Mouse (Mus musculus) adrenal gland, postnatal 14 days (tissue): Measurements from ENCODE around the gene Dusp1. TPM values are rescaled to one million over a fixed set of nuclear protein-coding genes. Genes with fewer than 3 reads are reported as not detected.
A peak's percentile ranks its signal among the peaks of the same experiment; 100 is the strongest.

ENCODE experiments used
- DNase-seq: peaks from one replicate; pipeline ENCODE4 v3.0.0; 2021; ENCODE audit warnings: mixed read lengths
- long read RNA-seq, 2 experiments: library from polyadenylated mRNA; stranded (forward); transcript quantifications; one replicate each; pipeline ENCODE4 v2.0.0; 2021
- total RNA-seq: library from RNA; stranded (reverse); gene quantifications from 2 replicates; pipeline ENCODE4 v1.2.3, GENCODE M21; 2021

Gene Dusp1
- 56.6 and 66.3 TPM in 2 replicates for total RNA-seq
- long read RNA-seq, experiment 1, transcript Dusp1-202 (4 exons, 1,990 nt): major isoform, 105 of 132 reads
- long read RNA-seq, experiment 1, partial matches to known transcripts: 8 of 132 reads
- long read RNA-seq, experiment 1, other reads (novel, unspliced or antisense): 18 of 132 reads
- long read RNA-seq, experiment 2, transcript Dusp1-202 (4 exons, 1,990 nt): major isoform, 91 of 107 reads
- long read RNA-seq, experiment 2, partial matches to known transcripts: 3 of 107 reads
- long read RNA-seq, experiment 2, other reads (novel, unspliced or antisense): 13 of 107 reads

DNA sequence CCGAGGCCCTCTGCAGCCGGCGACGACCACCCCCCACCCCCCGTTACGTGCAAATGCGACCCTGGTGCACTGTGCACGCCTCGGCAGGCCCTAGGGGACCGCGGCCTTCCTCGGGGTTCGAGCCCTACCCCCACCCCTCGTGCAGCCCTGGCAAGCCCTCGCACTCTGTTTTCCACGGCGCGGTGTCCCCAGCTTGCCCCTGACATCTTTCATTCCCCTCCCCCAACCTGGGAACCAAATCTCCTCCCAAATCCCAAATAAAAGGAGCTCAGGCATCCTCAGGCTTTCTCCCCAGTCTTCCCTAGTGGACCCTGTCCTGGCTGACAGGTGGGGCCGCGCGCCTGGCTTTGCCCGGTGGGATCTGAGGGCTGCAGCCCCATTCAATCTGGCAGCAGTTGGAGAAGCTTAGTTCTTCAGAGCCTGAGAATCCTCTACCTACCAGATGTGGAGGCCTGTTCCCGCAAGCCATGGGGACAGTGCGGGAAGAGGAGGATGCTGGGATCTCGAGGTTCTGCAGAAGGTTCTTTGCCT is at the start of gene Dusp1:
Gene Dusp1 (minus strand): TSS at position 478 of the 531 bp plus-strand sequence.
- no peak for DNase-seq

DNA sequence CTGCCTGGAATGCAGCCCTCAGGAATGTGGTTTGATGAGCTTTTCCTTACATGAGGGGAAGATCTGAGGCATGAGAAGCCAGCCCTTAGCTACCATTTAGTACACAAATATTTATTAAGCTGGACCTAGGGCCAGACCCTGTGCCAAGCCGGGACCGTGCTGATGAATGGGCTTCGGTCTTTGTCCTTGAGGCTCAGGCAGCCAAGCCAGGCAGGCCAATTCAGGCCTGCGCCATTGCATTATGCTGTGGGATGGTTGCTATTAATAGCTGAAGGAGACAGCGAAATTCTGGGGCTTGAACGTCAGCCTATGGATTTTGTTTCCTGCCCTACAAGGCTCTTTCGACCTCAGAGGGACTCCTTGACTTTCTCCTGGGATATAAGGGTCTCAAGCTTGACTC is 49.4 kb upstream of the Dusp1 start:
- DNase-seq: peak; percentile 82

DNA sequence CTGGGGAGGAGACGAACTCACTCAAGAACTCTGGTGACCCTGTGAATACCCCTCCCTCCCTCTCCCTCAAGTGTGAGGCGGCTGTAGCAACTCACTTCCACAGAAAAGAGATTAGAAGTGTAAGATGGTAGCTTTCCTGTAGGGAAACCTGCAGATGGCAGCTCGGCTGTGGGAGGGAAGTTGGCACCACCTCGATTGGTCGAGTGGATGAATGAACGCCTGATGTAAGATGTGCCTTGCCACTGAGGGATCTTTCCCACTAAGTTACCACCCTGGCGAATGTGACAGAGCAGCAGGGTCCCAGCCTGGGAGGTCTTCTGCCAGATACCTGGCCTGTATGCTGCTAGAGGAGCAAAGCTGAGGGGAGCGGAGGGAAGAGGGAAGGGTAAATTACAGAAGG is 47.9 kb upstream of the Dusp1 start:
- no peak for DNase-seq

- no peak for DNase-seq
Measured at GRCm38 (mm10) chr17:26608877-26609276, 46.9 kb upstream of the Dusp1 start.

DNA sequence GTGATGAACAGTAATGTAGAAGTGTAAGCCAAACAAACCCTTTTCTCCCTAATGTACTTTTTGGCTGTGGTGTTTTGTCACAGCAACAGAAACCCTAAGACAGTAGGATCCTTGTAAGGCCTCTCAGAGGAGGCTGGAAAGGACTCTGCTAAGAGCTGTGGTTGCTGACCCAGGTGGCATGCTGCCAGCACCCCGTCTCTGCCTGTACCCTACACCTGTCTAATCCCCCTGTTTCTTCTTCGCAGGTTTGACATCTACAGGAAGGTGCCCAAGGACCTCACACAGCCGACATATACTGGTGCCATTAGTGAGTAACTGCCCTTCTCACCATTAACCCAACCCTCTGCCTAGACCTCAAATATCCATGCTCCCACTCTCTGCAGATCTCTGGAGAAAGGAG is 46.4 kb upstream of the Dusp1 start:
- DNase-seq: no peak

- no peak for DNase-seq
Measured at GRCm38 (mm10) chr17:26606516-26606915, 44.6 kb upstream of the Dusp1 start.

- peak; percentile 46 for DNase-seq
Measured at GRCm38 (mm10) chr17:26605636-26606035, 43.7 kb upstream of the Dusp1 start.

DNA sequence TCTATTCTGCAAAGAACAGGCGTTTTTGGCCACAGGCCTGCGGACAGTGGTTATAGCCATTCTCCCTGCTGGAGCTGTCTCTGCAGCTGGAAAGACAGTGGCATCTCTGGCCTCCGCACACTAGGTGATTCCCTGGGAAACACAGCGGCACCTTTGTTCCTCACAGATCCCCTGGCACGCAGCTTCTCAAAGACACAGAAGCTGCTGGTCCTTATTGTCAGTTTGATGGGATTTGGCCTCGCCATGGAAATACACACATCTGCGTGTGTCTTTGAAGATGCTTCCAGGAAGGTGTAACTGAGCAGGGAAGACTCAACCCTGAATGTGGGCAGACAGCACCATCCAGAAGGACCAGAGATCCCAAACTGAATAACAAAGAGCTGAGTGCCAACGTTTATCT is 41.4 kb upstream of the Dusp1 start:
- DNase-seq: no peak

DNA sequence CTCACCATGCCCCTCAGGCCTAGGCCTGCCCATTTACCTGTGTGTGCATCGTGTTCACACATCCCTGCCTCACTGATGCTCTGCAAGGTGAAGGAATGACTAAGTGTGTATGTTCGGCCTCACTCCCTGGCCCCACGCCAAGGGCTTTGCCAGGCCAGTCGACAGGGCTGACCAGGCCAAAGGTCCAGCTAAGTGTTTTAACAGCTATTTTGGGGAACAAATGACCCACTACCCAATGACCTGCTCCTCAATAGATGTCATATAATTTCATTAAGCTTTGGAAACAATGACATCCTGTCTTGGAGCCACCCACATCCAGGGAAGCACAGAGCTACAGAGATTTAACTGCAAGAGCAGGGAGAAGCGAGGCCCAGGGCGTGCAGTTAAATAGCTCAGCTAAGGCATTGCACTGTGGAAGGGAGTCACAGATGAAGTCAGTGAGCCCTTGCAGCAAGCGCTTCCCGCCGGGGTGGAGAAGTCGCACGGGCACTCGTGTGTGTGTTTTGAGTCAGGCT is 40.5 kb upstream of the Dusp1 start:
- DNase-seq: peak; percentile 78

DNA sequence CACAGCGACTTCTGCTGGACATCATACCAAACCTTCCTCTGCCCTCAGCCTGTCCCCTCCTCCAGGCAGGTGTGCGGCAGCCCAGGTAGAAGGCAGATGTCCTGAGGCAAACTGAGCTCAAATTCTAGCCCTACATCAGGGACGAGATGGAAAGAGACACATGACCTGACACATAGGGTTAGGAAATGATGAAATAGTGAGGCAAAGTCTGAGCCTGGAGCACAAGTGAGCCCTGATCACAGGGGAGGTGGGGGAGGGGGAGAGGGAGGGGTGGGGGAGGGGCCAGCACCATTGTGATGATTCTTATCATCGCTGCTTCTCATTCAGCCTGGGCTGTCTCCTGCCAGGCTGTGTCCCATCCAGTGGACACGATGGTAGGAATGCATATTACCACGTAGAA is 40.0 kb upstream of the Dusp1 start:
- no peak for DNase-seq

DNA sequence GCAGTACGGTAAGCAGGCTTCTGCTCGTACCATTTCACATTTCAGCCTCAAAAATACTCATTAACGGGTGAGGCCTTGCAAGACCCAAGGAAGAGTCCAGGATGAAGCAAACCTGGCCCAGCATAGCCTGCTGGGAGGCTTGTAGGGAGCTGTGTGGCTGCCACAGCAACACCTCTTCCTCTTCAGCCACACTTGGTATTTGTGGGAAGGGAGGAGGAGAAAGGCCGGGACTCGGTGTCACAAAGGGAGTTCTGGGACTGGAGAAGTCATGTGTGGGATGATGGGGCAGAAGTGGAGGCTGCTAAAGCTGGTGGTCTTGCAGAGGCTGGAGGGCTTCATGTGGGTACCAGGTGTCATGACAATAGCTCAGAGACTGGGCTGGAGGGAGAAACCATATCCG is 39.6 kb upstream of the Dusp1 start:
- no peak for DNase-seq

DNA sequence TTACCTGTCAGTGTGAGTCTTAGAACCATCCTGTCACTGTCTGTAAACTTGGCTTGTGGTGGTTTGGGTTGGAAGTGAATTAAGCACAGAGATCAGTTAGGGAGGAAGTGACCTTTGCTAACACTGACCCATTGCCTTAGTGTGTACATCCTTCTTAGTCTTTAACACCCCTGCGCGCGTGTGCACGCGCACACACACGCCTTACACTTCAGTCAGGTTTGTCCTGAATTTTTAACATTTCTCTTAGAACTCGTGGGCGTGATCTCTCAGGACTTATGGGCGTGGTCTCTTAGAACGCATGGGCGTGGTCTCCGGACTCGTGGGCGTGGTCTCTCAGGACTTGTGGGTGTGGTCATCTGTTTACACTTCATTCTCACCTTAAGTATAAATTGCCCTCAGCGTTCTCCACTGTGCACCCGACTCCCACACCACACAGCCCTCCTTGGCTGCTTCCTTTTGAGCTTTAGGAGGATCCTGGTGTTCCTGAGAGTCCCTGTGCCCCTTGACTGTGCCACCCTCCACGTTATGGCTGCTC is 39.1 kb upstream of the Dusp1 start:
- no peak for DNase-seq

DNA sequence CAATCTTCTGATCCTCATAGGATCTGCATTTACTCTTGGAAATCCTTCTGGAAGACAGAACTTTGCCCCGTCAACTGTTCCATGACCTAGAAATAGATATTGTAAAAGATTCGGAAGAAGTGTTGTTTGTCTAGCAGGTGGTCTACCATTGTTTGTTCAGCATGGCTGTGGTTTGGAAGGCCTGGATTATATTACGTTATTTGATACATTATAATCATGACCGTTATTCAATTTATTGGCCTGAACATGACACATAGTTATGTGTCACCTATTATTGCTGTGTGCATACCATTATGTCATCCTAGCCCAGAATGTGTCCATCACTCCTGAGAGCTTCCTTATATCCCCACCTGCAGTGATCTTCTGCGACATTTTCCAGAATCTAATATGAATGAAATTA is 36.9 kb upstream of the Dusp1 start:
- no peak for DNase-seq

DNA sequence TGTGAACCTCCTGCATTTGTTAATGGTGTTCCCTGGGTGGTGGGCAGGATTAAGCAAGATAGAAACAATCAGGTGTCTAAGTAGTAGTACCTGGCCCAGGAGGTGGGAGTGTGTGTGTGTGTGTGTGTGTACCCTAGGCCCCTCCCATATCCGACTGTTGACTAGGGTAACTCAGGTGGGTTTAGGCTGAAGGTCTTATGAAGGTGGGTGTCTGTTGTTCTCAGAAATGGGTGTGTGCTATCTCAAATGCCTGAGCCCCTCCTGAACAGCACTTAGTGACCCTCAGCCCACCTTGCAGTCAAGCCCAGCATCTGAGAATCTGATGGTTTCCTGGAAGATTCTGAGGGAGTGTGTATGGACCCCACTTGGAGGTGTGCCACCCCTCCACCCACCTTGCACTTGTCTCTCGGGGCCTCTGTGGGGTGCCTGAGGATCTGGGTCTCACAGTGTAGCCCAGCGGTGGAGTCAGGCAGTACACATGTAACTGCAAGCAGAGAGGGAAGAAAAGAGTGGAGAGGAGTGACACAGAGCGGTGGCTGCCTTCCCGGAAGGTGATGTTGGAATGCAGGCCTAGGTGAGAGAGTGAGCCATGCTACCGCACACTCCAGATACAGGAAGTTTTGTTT is 35.0 kb upstream of the Dusp1 start:
- DNase-seq: no peak

- peak; percentile 65 for DNase-seq
Measured at GRCm38 (mm10) chr17:26596168-26596658, 34.3 kb upstream of the Dusp1 start.

DNA sequence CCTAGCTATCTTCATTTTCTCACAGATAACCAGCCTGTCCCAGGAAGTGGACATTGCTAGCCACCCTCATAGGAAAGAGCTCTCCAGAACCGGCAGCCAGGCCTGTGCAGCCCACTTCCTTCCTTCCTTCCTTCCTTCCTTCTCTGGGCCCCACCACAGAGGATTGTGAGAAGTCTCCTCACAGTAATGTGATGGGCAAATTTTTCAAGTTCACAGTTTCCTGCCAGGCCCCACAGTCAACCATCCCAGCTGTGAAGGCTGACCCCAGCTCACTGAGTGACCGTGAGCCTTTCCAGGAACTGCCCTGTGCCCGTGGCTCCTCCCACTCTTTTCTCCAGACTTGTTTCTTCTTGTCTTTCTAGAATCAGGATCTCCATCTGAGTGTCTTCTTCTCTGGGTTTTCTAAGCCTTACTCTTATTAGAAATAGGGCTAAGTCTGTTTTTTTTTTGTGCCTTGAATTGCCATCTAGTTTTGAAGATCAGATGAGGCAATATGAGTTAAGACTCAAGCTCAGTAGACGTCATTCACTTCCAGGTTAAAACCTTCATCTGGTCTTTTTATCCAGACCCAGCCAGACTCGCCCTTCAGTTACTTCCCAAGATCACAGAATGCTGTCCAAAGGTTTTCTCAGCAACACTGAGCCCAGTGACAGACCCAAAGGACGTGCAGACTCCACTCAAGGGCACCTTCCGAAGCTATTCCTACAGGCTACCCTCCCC is 33.7 kb upstream of the Dusp1 start:
- peak; percentile 59 for DNase-seq

DNA sequence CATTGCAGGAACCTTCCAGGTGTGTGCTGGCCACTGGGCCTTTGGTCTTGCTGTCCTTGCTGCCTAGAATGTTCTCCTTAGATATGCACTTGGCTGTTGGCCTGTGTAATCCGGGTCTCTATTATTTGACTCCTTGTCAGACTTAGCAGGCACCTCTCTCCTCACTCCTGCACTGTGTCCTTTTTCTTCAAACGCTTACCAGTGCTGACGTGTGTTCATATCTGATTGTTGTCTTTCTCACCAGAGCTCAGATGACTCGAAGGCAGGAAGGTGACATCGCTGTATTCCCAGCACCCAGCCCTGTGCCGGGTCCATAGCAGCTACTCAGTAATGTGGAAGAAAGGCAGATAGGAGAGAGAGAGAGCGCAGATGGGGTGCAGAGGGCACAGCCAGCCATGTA is 33.0 kb upstream of the Dusp1 start:
- DNase-seq: no peak

DNA sequence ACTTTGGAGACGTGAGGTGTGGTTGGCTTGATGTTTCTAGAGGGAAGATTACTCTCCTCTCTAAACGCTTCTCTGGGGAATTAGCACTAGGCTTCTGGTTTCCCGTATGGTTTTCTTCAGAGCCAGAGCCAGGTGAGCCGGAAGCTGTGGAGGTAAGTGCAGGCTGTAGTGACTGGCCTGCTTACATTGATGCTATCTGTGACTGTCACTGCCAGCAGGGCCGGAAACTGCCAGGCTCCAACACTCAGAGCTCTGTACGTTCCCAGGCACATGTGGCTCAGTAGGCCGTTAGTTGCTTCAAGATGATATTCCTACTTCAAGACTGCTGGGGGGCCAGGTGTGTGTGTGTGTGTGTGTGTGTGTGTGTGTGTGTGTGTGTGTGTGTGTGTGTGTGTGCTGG is 32.2 kb upstream of the Dusp1 start:
- DNase-seq: no peak

DNA sequence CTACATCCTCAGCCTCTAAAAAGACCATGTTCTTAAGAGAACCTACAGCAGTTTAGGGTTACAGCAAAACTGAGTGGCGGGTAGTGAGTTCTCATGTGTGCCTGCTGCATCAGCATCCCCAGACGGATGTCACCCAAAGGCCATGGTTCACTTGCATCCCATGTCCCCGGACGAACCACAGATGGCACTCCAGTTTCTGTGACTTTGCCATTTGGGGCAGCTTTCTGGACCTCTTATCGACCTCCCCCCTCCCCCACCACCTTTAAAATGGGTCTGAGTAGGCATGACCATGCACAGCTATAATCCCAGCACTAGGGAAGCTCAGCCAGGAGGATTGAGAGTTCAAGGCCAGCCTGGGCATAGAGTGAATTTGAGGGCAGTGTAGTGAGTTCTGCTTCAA is 31.3 kb upstream of the Dusp1 start:
- DNase-seq: no peak

GRCm38 (mm10) chr17:26592510-26592909 is 30.6 kb upstream of the Dusp1 start:
- peak; percentile 80 for DNase-seq

DNA sequence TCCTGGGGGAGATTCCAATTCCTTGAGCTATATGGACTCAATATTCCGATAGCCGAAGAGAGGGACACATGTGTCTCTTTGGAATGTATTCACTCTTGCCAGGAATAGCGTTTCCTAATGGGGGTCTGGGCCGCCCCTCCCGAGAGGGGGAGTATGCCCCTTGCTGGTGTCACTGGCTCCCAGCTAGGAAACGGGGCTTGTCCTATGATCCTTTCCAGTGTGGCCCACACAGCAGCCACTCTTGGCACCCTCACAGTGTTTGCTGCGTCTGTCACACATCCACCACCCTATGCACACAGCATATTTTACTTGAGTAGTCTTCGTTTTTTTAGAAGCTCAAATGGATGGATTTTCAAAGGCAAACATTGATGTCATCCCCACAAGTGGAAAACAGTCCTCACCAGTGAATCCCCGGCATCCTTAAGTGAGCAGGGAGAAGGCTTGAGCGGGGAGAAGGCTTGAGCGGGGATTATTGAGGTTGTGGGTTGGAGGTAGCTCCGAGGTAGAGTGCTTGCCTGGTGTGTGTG is 26.1 kb upstream of the Dusp1 start:
- no peak for DNase-seq

GRCm38 (mm10) chr17:26584558-26585136 is 22.7 kb upstream of the Dusp1 start:
- DNase-seq: peak; percentile 86
